Mouse (Mus musculus) right cerebral cortex, postnatal 14 days (tissue): Measurements from ENCODE around the gene Klf6.
A peak's percentile ranks its signal among the peaks of the same experiment; 100 is the strongest.

Source experiments
- DNase-seq: peaks from one replicate; pipeline ENCODE4 v3.0.0; 2022

Gene Klf6

GRCm38 (mm10) chr13:5861157-5862002 is at the start of gene Klf6:
Klf6 (plus strand) TSS chr13:5861482.
- DNase-seq, result peak; percentile 100

GRCm38 (mm10) chr13:5813433-5813832 is 47.8 kb upstream of the Klf6 start:
- no peak for DNase-seq

GRCm38 (mm10) chr13:5817250-5817649 is 44.0 kb upstream of the Klf6 start:
- DNase-seq, result no peak

- no peak for DNase-seq
Measured at GRCm38 (mm10) chr13:5819173-5819572, 42.1 kb upstream of the Klf6 start.

GRCm38 (mm10) chr13:5822586-5822985 is 38.7 kb upstream of the Klf6 start:
- no peak for DNase-seq

GRCm38 (mm10) chr13:5823150-5823549 is 38.1 kb upstream of the Klf6 start:
- DNase-seq, result no peak

- DNase-seq, result no peak
Measured at GRCm38 (mm10) chr13:5824189-5824815, 37.0 kb upstream of the Klf6 start.

GRCm38 (mm10) chr13:5826170-5826827 is 35.0 kb upstream of the Klf6 start:
- no peak for DNase-seq

- DNase-seq, result no peak
Measured at GRCm38 (mm10) chr13:5831976-5832375, 29.3 kb upstream of the Klf6 start.

GRCm38 (mm10) chr13:5837174-5837777 is 24.0 kb upstream of the Klf6 start:
- DNase-seq, result no peak

GRCm38 (mm10) chr13:5841418-5841817 is 19.9 kb upstream of the Klf6 start:
- no peak for DNase-seq

- DNase-seq, result no peak
Measured at GRCm38 (mm10) chr13:5842911-5843310, 18.4 kb upstream of the Klf6 start.

- DNase-seq, result no peak
Measured at GRCm38 (mm10) chr13:5843829-5844228, 17.5 kb upstream of the Klf6 start.

- DNase-seq, result no peak
Measured at GRCm38 (mm10) chr13:5844338-5844737, 16.9 kb upstream of the Klf6 start.

GRCm38 (mm10) chr13:5845161-5845590 is 16.1 kb upstream of the Klf6 start:
- DNase-seq, result no peak

- DNase-seq, result no peak
Measured at GRCm38 (mm10) chr13:5845605-5846004, 15.7 kb upstream of the Klf6 start.

- DNase-seq, result no peak
Measured at GRCm38 (mm10) chr13:5846860-5847259, 14.4 kb upstream of the Klf6 start.

- no peak for DNase-seq
Measured at GRCm38 (mm10) chr13:5847736-5848135, 13.5 kb upstream of the Klf6 start.

GRCm38 (mm10) chr13:5860651-5861156 is 578 bp upstream of the Klf6 start:
- DNase-seq, result peak; percentile 45

GRCm38 (mm10) chr13:5862003-5862625 is 832 bp downstream of the Klf6 start:
- no peak for DNase-seq

- DNase-seq, result peak; percentile 33
Measured at GRCm38 (mm10) chr13:5862626-5863407, 1.5 kb downstream of the Klf6 start.

GRCm38 (mm10) chr13:5863408-5863891 is 2.2 kb downstream of the Klf6 start:
- no peak for DNase-seq
